Comparison of ENCODE assay signal across 27 mouse cellular contexts in genomic region chr10:77366959-77367358, GRCm38 (mm10). TPM values are rescaled to one million over a fixed set of nuclear protein-coding genes. Genes with fewer than 3 reads are reported as not detected.
DNase-seq lines count a peak whose midpoint lies in the region; ATAC-seq and TF ChIP-seq lines count a peak whose summit lies in the region.
"Had no signal": no experiment of that assay in that cellular context is flagged by ENCODE, and none has a peak within 500 bp of the region (broad histone marks: within the 10 kb centered on the region; RNA-seq: fewer than 3 reads in every experiment).

No protein-coding gene starts in this region.

- WGBS in heart, embryonic 13.5 days = 70% methylated on average over 4 of the region's 4 CpGs
- WGBS in hindbrain, embryonic 11.5 days = 94% methylated on average over 4 of the region's 4 CpGs

- H3K4me1 ChIP-seq in heart, embryonic 13.5 days = peaks cover 40% of the 10 kb centered on the region
- no peaks in the 10 kb centered on the region for H3K4me1 ChIP-seq in hindbrain, embryonic 11.5 days (replicated peaks; ENCODE audit: control insufficient read depth, insufficient read depth, low read length)

- H3K4me2 ChIP-seq in heart, embryonic 13.5 days = no peak overlapping the region
- H3K4me2 ChIP-seq in myocyte (ENCODE audit: low read depth) = peak overlapping the region; percentile 20
- H3K4me2 ChIP-seq in hindbrain, embryonic 11.5 days (replicated peaks; ENCODE audit: low read depth, low read length) = no peak overlapping the region
- H3K4me2 ChIP-seq: heart, embryonic 15.5 days; limb, embryonic 12.5 days; liver, embryonic 11.5 days had no signal

- H3K79me2 ChIP-seq in myocyte (ENCODE audit: control insufficient read depth, insufficient read depth) = no peaks in the 10 kb centered on the region

- no peak for TF ChIP-seq POLR2A in myocyte (IDR thresholded peaks at IDR 0.05; ENCODE audit: insufficient read length, low read depth)

- H3K9me3 ChIP-seq in heart, embryonic 13.5 days = no peaks in the 10 kb centered on the region
- no peaks in the 10 kb centered on the region for H3K9me3 ChIP-seq in hindbrain, embryonic 11.5 days (ENCODE audit: control insufficient read depth, low read length)
- H3K9me3 ChIP-seq: forebrain, embryonic 10.5 days; heart, embryonic 15.5 days; limb, embryonic 12.5 days had no signal

- H3ac ChIP-seq in myocyte (ENCODE audit: control insufficient read depth, insufficient read length) = no peak overlapping the region

- ATAC-seq in heart, embryonic 13.5 days (ENCODE audit: extremely low read depth, insufficient number of reproducible peaks, low FRiP score, low TSS enrichment) = no peak
- peak; percentile 51 for ATAC-seq in CD4-positive, CD25-positive, alpha-beta regulatory T cell, adult 4 months
- no peak for ATAC-seq in hindbrain, embryonic 11.5 days (ENCODE audit: low FRiP score)
- ATAC-seq: hindbrain, embryonic 16.5 days; intestine, embryonic 16.5 days; liver, postnatal 0 days had no signal

- no peak overlapping the region for H3K4me3 ChIP-seq in heart, embryonic 13.5 days
- no peak overlapping the region for H3K4me3 ChIP-seq in myocyte
- H3K4me3 ChIP-seq in hindbrain, embryonic 11.5 days (ENCODE audit: low read depth, low read length) = no peak overlapping the region
- H3K4me3 ChIP-seq: forebrain, embryonic 10.5 days; heart, adult 2 months; heart, embryonic 15.5 days; layer of hippocampus, adult 2 months; limb, embryonic 12.5 days had no signal

- no peak for DNase-seq in heart, postnatal 25 days (ENCODE audit: low spot score)
- peak; percentile 33 for DNase-seq in 416B (ENCODE audit: low read depth)
- DNase-seq in urinary bladder, postnatal 36 days (ENCODE audit: low spot score in 2 of 2) = no peak
- DNase-seq in hindbrain, embryonic 11.5 days (ENCODE audit: low spot score) = no peak
- no peak for DNase-seq in cerebellum, postnatal 36 days
- DNase-seq: adrenal gland, postnatal 36 days; cerebellum, adult 11 months; cerebellum, adult 9-11 months; gastrocnemius, postnatal 25 days; heart, adult 2 months; heart, postnatal 4 days; kidney, adult 9 months; kidney, postnatal 14 days; liver, postnatal 0 days; lung, postnatal 10 days; midbrain, embryonic 14.5 days; right cerebral cortex, adult 18-20 months had no signal

- H3K27me3 ChIP-seq in heart, embryonic 13.5 days (replicated peaks) = no peaks in the 10 kb centered on the region
- H3K27me3 ChIP-seq in myocyte (ENCODE audit: control insufficient read depth, insufficient read depth, insufficient read length) = no peaks in the 10 kb centered on the region
- no peaks in the 10 kb centered on the region for H3K27me3 ChIP-seq in hindbrain, embryonic 11.5 days (ENCODE audit: control insufficient read depth, insufficient read depth, low read length)
- H3K27me3 ChIP-seq: heart, embryonic 15.5 days; limb, embryonic 12.5 days had no signal

- peak overlapping the region; percentile 6; the same call in 1 of the 2 replicates for H3K27ac ChIP-seq in heart, embryonic 13.5 days (replicated peaks)
- no peak overlapping the region for H3K27ac ChIP-seq in hindbrain, embryonic 11.5 days (ENCODE audit: low read depth, low read length)
- H3K27ac ChIP-seq: forebrain, embryonic 10.5 days; heart, adult 2 months; layer of hippocampus, adult 2 months; limb, embryonic 12.5 days had no signal

- H3K36me3 ChIP-seq in heart, embryonic 13.5 days = no peaks in the 10 kb centered on the region
- H3K36me3 ChIP-seq in myocyte (ENCODE audit: control insufficient read depth, insufficient read depth) = no peaks in the 10 kb centered on the region
- H3K36me3 ChIP-seq in hindbrain, embryonic 11.5 days (ENCODE audit: control insufficient read depth, insufficient read depth, low read length) = no peaks in the 10 kb centered on the region
- H3K36me3 ChIP-seq: forebrain, embryonic 10.5 days; heart, embryonic 15.5 days; limb, embryonic 12.5 days had no signal

- intact Hi-C loops in heart, postnatal 25 days (cut with DNase I) = no loop called here

- no peak overlapping the region for H3K9ac ChIP-seq in heart, embryonic 13.5 days
- no peak overlapping the region for H3K9ac ChIP-seq in hindbrain, embryonic 11.5 days (ENCODE audit: low read depth, low read length)
- H3K9ac ChIP-seq: heart, embryonic 15.5 days; limb, embryonic 12.5 days; liver, postnatal 0 days had no signal

TF ChIP-seq in myocyte, 11 proteins besides CTCF, POLR2A, EP300 and RAD21:
- TF ChIP-seq POLR2AphosphoS2 (IDR thresholded peaks at IDR 0.05; ENCODE audit: insufficient read length, low read depth) = no peak

RNA-seq across cellular contexts. Expression of gene Adarb1, which starts 51.1 kb away (rescaled TPM):
- polyA plus RNA-seq in heart, embryonic 13.5 days (2015; fragmentation: Nextera tagmentation; extraction: Ambion mirVana) = 10.7 and 12.1 TPM in 2 replicates
- 10 to 100 TPM; 16.7 to 19.7 TPM for total RNA-seq in heart, postnatal 25 days (2021)
- 1 to 10 TPM in 1 of 2 experiments, under 1 TPM in 1; 0.74 to 1.2 TPM for polyA plus RNA-seq in CD4-positive, CD25-positive, alpha-beta regulatory T cell, adult 4 months (2017; shearing (Covaris generic))
- polyA plus RNA-seq in myocyte (2012; fragmentation: generic; extraction: Trizol) = 4.5 TPM
- polyA plus RNA-seq in hindbrain, embryonic 11.5 days (2014; fragmentation: Nextera tagmentation; extraction: Ambion mirVana) = 5.2 and 6.3 TPM in 2 replicates
